Mouse (Mus musculus) hindbrain, embryonic 14.5 days (tissue): ENCODE results near the gene Gxylt2. TPM values are rescaled to one million over a fixed set of nuclear protein-coding genes. Genes with fewer than 3 reads are reported as not detected.

Experiments used
- ATAC-seq: fragments of 200-750 bp; cut with Nextera tagmentation; 2 replicates; pipeline ENCODE4 v1.8.0; 2017; ENCODE audit warnings: moderate number of reproducible peaks, mild to moderate bottlenecking, moderate TSS enrichment, moderate library complexity; ENCODE audit not compliant: low FRiP score
- DNase-seq: peaks from one replicate; pipeline ENCODE4 v3.0.0-alpha.2; 2015; ENCODE audit warnings: low spot score
- H3K27ac ChIP-seq: fragments of 300-500 bp; sonication (generic); 2 replicates; pipeline ENCODE4 v1.5.1; 2014; ENCODE audit warnings: mild to moderate bottlenecking, moderate library complexity
- H3K27me3 ChIP-seq: fragments of 300-500 bp; sonication (generic); 2 replicates; pipeline ENCODE4 v1.6.1; 2014; ENCODE audit warnings: mild to moderate bottlenecking, low read length, mixed read lengths; ENCODE audit not compliant: control insufficient read depth, insufficient read depth
- H3K36me3 ChIP-seq: fragments of 300-500 bp; sonication (generic); replicated peaks from 2 replicates; pipeline ENCODE4 v1.6.1; 2014; ENCODE audit not compliant: control insufficient read depth, insufficient read depth
- H3K4me1 ChIP-seq: fragments of 300-500 bp; sonication (generic); replicated peaks from 2 replicates; pipeline ENCODE4 v1.6.1; 2014; ENCODE audit warnings: antibody characterized with exemption, low read length, mixed read lengths; ENCODE audit not compliant: control insufficient read depth, insufficient read depth
- H3K4me2 ChIP-seq: fragments of 300-500 bp; sonication (generic); replicated peaks from 2 replicates; pipeline ENCODE4 v1.6.1; 2014; ENCODE audit warnings: mild to moderate bottlenecking, moderate library complexity
- H3K4me3 ChIP-seq: fragments of 300-500 bp; sonication (generic); replicated peaks from 2 replicates; pipeline ENCODE4 v1.5.1; 2014; ENCODE audit warnings: mild to moderate bottlenecking, low read length
- H3K9ac ChIP-seq: fragments of 300-500 bp; sonication (generic); 2 replicates; pipeline ENCODE4 v1.6.1; 2014
- H3K9me3 ChIP-seq: fragments of 300-500 bp; sonication (generic); 2 replicates; pipeline ENCODE4 v1.6.1; 2016; ENCODE audit warnings: low read length; ENCODE audit not compliant: control insufficient read depth
- WGBS: fragments of 180-500 bp; shearing (Covaris S2); extraction: QIAGEN DNeasy Blood & Tissue Kit; methylation state at CpG from one replicate; pipeline ENCODE4 v1.1.7; 2014; 5-methylcytosine and 5-hydroxymethylcytosine counted together
- polyA plus RNA-seq: library from polyadenylated mRNA; unstranded; fragments of >200 nt; fragmentation: Nextera tagmentation; extraction: Ambion mirVana; gene quantifications from 2 replicates; pipeline ENCODE4 v1.2.1, GENCODE M21; 2014

The Gxylt2 gene
- polyA plus RNA-seq, 1 experiment from 2014 or later, result 2.3 TPM

DNA sequence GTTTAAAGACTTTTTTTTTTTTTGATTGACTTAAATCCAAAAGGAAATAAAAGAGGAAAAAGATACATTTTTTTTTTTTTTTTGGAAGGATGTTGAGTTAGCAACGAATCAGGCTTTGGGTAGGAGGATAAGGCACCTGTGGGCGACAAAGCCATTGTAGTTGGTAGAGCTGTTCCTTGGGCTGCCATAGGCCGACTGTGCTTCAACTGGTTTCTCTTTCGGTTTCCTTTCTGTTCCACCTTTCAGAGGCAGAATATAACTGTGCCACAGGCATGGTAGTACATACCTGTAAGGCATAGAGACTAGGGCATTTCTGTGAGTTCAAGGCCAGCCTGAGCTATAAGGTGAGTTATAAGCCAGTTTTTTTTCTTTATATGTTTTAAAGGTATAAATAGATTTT, 140.5 kb downstream of the Gxylt2 start:
- 96% methylated on average over 4 of the region's 4 CpGs for WGBS
- H3K36me3 ChIP-seq, result peaks cover 49% of the 10 kb centered on the region
- H3K27me3 ChIP-seq, result no peaks in the 10 kb centered on the region
- no peaks in the 10 kb centered on the region for H3K9me3 ChIP-seq
- no peaks in the 10 kb centered on the region for H3K4me1 ChIP-seq
- no peak overlapping the region for H3K4me2 ChIP-seq
- no peak overlapping the region for H3K9ac ChIP-seq
- no peak for DNase-seq
- H3K27ac ChIP-seq, result no peak overlapping the region
- no peak overlapping the region for H3K4me3 ChIP-seq
- ATAC-seq, result no peak

DNA sequence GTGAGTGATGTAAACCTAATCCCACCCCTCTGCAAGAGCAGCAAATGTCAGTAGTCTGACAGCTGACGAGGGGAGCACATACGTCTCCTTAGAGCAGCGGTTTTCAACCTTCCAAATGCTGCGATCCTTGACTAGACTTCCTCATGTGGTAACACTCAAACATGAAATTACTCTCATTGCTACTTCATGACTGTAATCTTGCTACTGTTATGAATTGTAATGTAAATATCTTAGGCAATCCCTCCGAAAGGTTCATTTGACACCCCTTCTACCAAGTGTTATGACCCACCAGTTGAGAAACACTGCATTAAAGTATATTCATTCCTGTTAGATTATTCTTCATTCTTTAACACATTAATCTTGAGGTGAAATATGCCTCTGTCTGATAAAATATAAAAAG, 142.7 kb downstream of the Gxylt2 start:
- ATAC-seq, result no peak
- H3K9ac ChIP-seq, result no peak overlapping the region
- H3K4me1 ChIP-seq, result no peaks in the 10 kb centered on the region
- no peak overlapping the region for H3K27ac ChIP-seq
- H3K4me2 ChIP-seq, result no peak overlapping the region
- peaks cover 38% of the 10 kb centered on the region for H3K36me3 ChIP-seq
- no peaks in the 10 kb centered on the region for H3K27me3 ChIP-seq
- 88% methylated on average over 5 of the region's 5 CpGs for WGBS
- H3K4me3 ChIP-seq, result no peak overlapping the region
- H3K9me3 ChIP-seq, result no peaks in the 10 kb centered on the region
- DNase-seq, result no peak

DNA sequence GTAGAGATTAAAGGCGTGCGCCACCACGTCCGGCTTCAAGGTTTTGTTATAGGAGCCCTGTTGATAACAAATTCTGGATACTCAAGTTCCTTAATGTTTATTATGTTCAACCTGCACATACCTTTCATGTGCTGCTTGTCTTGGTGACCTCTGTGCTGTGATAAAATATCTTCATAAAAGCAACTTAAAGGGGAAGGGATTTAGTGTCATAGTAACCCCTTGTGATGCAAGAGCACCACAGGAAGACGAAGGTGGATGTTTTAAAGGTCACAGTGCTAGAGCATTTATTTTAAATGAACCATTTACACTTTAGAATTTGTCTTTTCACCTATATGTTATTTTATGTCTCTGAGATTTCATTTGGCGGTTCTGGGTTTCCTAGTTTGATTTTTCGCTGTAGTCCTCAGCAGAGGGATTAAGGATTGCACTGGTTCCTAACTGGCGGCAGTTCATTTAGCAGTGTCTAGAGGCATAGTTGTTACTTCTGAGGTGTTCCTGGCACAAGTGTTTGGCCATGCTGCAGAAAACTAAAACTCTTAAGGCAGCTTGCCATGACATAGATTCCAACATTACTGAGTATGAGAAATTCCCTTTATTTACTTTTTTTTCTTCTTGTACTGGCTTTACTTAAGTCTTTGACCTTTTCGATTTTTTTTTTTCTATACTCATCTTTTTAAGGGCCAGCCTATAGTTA, 144.3 kb downstream of the Gxylt2 start:
- peaks cover 25% of the 10 kb centered on the region for H3K36me3 ChIP-seq
- ATAC-seq (no peak), DNase-seq (no peak)
- 90% methylated on average over 9 of the region's 9 CpGs for WGBS
- no peaks in the 10 kb centered on the region for H3K9me3 ChIP-seq
- H3K9ac ChIP-seq, result no peak overlapping the region
- no peak overlapping the region for H3K4me3 ChIP-seq
- H3K4me2 ChIP-seq, result no peak overlapping the region
- H3K27me3 ChIP-seq, result no peaks in the 10 kb centered on the region
- H3K4me1 ChIP-seq, result no peaks in the 10 kb centered on the region
- H3K27ac ChIP-seq, result no peak overlapping the region

DNA sequence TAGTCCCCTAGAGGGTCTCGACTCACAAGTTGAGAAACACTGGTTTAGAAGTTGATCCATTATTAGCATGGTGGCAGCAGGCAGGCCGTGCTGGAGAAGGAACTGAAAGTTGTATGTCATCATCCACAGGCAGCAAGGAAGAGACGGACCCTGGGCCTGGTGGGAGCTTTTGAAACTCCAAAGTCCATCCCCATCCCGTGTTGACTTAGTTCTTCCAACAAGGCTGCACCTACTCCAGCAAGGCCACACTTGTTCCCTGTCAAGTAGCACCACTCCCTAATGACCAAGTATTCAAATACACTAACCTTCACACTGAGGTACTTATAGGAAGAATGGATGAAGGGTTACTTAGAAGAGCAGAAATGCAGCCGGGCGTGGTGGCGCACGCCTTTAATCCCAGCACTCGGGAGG, 146.1 kb downstream of the Gxylt2 start:
- no peaks in the 10 kb centered on the region for H3K27me3 ChIP-seq
- no peak for ATAC-seq
- no peak overlapping the region for H3K9ac ChIP-seq
- no peak overlapping the region for H3K4me3 ChIP-seq
- H3K4me2 ChIP-seq, result no peak overlapping the region
- H3K36me3 ChIP-seq, result peaks cover 25% of the 10 kb centered on the region
- WGBS, result 89% methylated on average over 9 of the region's 9 CpGs
- H3K4me1 ChIP-seq, result no peaks in the 10 kb centered on the region
- no peaks in the 10 kb centered on the region for H3K9me3 ChIP-seq
- no peak overlapping the region for H3K27ac ChIP-seq
- no peak for DNase-seq

DNA sequence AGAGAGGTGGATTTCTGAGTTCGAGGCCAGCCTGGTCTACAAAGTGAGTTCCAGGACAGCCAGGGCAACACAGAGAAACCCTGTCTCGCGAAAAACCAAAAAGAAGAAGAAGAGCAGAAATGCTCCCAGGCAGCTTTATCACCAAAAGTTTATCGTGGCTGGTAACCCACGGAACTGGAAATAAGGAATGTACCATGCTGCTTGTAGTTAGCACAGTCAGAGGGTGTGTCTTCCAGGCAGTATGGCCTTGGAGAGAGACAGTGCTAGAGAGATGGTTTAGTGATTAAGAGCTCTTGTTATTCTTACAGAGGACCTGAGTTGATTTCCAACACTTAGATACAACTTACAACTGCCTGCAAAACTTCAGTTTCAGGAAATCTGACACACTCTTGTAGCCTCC, 146.5 kb downstream of the Gxylt2 start:
- DNase-seq, result no peak
- Histone ChIP-seq H3K36me3 (peaks cover 26% of the 10 kb centered on the region), H3K27me3 (no peaks in the 10 kb centered on the region), H3K27ac (no peak overlapping the region), H3K9me3 (no peaks in the 10 kb centered on the region), H3K4me1 (no peaks in the 10 kb centered on the region), H3K4me3 (no peak overlapping the region), H3K9ac (no peak overlapping the region), H3K4me2 (no peak overlapping the region)
- no peak for ATAC-seq
- 96% methylated on average over 5 of the region's 5 CpGs for WGBS

Other genes starting within 250 kb of the Gxylt2 start
- gene Shq1, start 33.6 kb upstream of the Gxylt2 start, polyA plus RNA-seq, result 7.6 and 7.9 TPM in 2 replicates
- 26.6 and 27.0 TPM in 2 replicates for gene Ppp4r2, start 128.9 kb downstream of the Gxylt2 start, polyA plus RNA-seq